Mouse (Mus musculus) neural tube, embryonic 14.5 days (tissue): ENCODE measurements around the gene Dnmt1. TPM values are rescaled to one million over a fixed set of nuclear protein-coding genes. Genes with fewer than 3 reads are reported as not detected.

ENCODE experiments used
- ATAC-seq: fragments of 200-750 bp; cut with Nextera tagmentation; 2 replicates; pipeline ENCODE4 v1.8.0; 2017; ENCODE audit warnings: low read depth, mild to moderate bottlenecking, moderate TSS enrichment, moderate library complexity
- H3K27ac ChIP-seq: fragments of 300-500 bp; sonication (generic); 2 replicates; pipeline ENCODE4 v1.5.1; 2014; ENCODE audit warnings: low read depth, mild to moderate bottlenecking, control low read depth, low read length, moderate library complexity, mixed read lengths
- H3K27me3 ChIP-seq: fragments of 300-500 bp; sonication (generic); 2 replicates; pipeline ENCODE4 v1.6.1; 2014; ENCODE audit warnings: low read length; ENCODE audit not compliant: control insufficient read depth, insufficient read depth
- H3K36me3 ChIP-seq: fragments of 300-500 bp; sonication (generic); 2 replicates; pipeline ENCODE4 v1.6.1; 2014; ENCODE audit warnings: low read length, mixed read lengths; ENCODE audit not compliant: control insufficient read depth, insufficient read depth
- H3K4me1 ChIP-seq: fragments of 300-500 bp; sonication (generic); 2 replicates; pipeline ENCODE4 v1.6.1; 2014; ENCODE audit warnings: low read length; ENCODE audit not compliant: control insufficient read depth, insufficient read depth
- H3K4me2 ChIP-seq: fragments of 300-500 bp; sonication (generic); 2 replicates; pipeline ENCODE4 v1.6.1; 2014; ENCODE audit warnings: mild to moderate bottlenecking, low read depth, low read length, control low read depth
- H3K4me3 ChIP-seq: fragments of 300-500 bp; sonication (generic); 2 replicates; pipeline ENCODE4 v1.5.1; 2014; ENCODE audit warnings: low read depth, low read length, control low read depth, mixed read lengths
- H3K9ac ChIP-seq: fragments of 300-500 bp; sonication (generic); replicated peaks from 2 replicates; pipeline ENCODE4 v1.6.1; 2014; ENCODE audit warnings: low read depth, mild to moderate bottlenecking, control low read depth, low read length, mixed read lengths
- H3K9me3 ChIP-seq: fragments of 300-500 bp; sonication (generic); 2 replicates; pipeline ENCODE4 v1.6.1; 2016; ENCODE audit warnings: low read length; ENCODE audit not compliant: control insufficient read depth
- WGBS: fragments of 180-500 bp; shearing (Covaris S2); extraction: QIAGEN DNeasy Blood & Tissue Kit; methylation state at CpG from one replicate; pipeline ENCODE4 v1.1.7; 2014; 5-methylcytosine and 5-hydroxymethylcytosine counted together
- polyA plus RNA-seq: library from polyadenylated mRNA; unstranded; fragments of >200 nt; fragmentation: Nextera tagmentation; extraction: Ambion mirVana; gene quantifications from 2 replicates; pipeline ENCODE4 v1.2.1, GENCODE M21; 2014

The Dnmt1 gene
- polyA plus RNA-seq, 1 experiment from 2014 or later: 41.1 TPM

- Histone ChIP-seq H3K27ac (no peak overlapping the region), H3K9ac (no peak overlapping the region), H3K36me3 (no peaks in the 10 kb centered on the region), H3K27me3 (peaks cover 26% of the 10 kb centered on the region), H3K4me1 (no peaks in the 10 kb centered on the region), H3K9me3 (no peaks in the 10 kb centered on the region), H3K4me2 (no peak overlapping the region), H3K4me3 (no peak overlapping the region)
- no peak for ATAC-seq
- WGBS: 80% methylated on average over 12 of the region's 12 CpGs
Measured at GRCm38 (mm10) chr9:20870211-20871173, 89.2 kb downstream of the Dnmt1 start.

- no peak overlapping the region for H3K9ac ChIP-seq
- H3K27ac ChIP-seq: no peak overlapping the region
- H3K4me3 ChIP-seq: peak overlapping the region; percentile 25; the same call in 1 of the 2 replicates
- no peaks in the 10 kb centered on the region for H3K4me1 ChIP-seq
- ATAC-seq: no peak
- H3K9me3 ChIP-seq: no peaks in the 10 kb centered on the region
- peak overlapping the region; percentile 32; the same call in 1 of the 2 replicates for H3K4me2 ChIP-seq
- WGBS: 6% methylated on average over 19 of the region's 19 CpGs
- peaks cover 26% of the 10 kb centered on the region for H3K27me3 ChIP-seq
- no peaks in the 10 kb centered on the region for H3K36me3 ChIP-seq
Measured at GRCm38 (mm10) chr9:20869246-20869645, 90.4 kb downstream of the Dnmt1 start.

- no peaks in the 10 kb centered on the region for H3K36me3 ChIP-seq
- peak within 1 kb of the TSS; percentile 34; the same call in 1 of the 2 replicates for H3K9ac ChIP-seq
- ATAC-seq: no peak; the same call in 1 of the 2 replicates
- peaks cover 26% of the 10 kb centered on the region for H3K27me3 ChIP-seq
- no peaks in the 10 kb centered on the region for H3K9me3 ChIP-seq
- peak within 1 kb of the TSS; percentile 25 for H3K4me3 ChIP-seq
- H3K27ac ChIP-seq: no peak within 1 kb of the TSS
- WGBS: 10% methylated on average over 43 of the region's 53 CpGs
- H3K4me1 ChIP-seq: no peaks in the 10 kb centered on the region
- peak within 1 kb of the TSS; percentile 32 for H3K4me2 ChIP-seq
Measured at GRCm38 (mm10) chr9:20868448-20869001, 91.2 kb downstream of the Dnmt1 start, which contains the start of gene A230050P20Rik. A230050P20Rik (plus strand) TSS chr9:20868642.

DNA sequence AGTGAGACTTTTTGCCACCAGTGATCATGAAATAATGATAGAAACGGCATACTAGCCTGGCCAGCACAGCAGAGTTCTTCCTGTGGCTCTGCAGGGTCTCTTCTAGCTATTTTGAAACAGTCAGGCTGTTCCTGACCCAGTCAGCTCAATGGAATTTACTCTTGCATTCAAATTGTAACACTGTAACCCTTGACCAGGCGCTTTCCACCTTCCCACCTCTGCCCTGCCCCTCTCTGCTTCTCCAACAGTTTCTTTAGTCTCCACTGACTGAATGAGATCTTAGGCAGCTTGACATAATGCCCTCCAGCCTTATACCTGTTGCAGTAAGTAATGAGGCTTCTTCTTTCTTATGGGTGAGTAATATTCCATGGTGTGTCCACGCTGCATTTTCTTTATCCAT lies 92.8 kb downstream of the Dnmt1 start:
- H3K9ac ChIP-seq: no peak overlapping the region
- no peak overlapping the region for H3K4me3 ChIP-seq
- H3K36me3 ChIP-seq: no peaks in the 10 kb centered on the region
- 65% methylated on average over 3 of the region's 3 CpGs for WGBS
- H3K4me2 ChIP-seq: no peak overlapping the region
- no peaks in the 10 kb centered on the region for H3K9me3 ChIP-seq
- no peak for ATAC-seq
- H3K27ac ChIP-seq: no peak overlapping the region
- no peaks in the 10 kb centered on the region for H3K4me1 ChIP-seq
- peaks cover 26% of the 10 kb centered on the region for H3K27me3 ChIP-seq

DNA sequence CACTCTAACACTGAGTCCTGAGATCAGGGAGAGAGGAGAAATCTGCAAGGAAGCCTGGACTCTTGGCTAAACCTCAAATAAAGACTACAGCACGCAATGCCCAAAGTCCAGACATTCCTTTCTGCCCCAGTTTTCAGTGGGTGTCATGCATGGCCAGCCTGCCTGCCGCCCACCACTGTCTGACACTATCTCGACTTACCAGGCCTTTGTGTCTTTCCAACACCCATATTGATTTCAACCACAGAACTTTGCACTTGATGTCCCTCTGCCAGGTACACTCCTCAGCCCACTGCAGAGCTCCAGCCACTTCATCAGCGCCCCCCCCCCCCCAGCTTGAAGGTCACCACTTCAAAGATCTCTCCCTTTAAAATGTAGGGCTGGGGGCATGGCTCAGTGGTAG lies 97.5 kb downstream of the Dnmt1 start:
- H3K27ac ChIP-seq: no peak overlapping the region
- no peaks in the 10 kb centered on the region for H3K9me3 ChIP-seq
- H3K4me1 ChIP-seq: no peaks in the 10 kb centered on the region
- no peak overlapping the region for H3K4me2 ChIP-seq
- no peaks in the 10 kb centered on the region for H3K36me3 ChIP-seq
- H3K4me3 ChIP-seq: no peak overlapping the region
- H3K27me3 ChIP-seq: no peaks in the 10 kb centered on the region
- 59% methylated on average over 4 of the region's 4 CpGs for WGBS
- no peak overlapping the region for H3K9ac ChIP-seq
- ATAC-seq: no peak

DNA sequence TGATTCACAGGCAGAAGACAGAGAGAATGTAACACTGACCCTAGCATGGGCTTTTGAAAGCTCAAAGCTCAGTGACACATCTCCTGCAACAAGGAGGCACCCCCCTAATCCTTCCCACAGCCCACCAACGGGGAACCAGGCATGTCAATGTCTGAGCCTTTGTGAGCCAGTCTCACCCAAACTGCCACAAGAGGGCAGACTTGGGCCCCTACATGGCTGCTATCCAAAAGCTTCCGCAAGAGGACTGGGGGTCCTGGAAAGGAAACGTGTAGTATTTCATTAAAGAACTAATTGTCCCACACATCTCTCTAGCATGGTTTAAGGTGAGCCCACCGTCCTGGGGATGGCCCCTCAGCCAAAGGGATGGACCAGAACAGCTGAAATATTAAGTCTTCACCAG lies 97.9 kb downstream of the Dnmt1 start:
- H3K4me3 ChIP-seq: no peak overlapping the region
- no peak overlapping the region for H3K4me2 ChIP-seq
- no peaks in the 10 kb centered on the region for H3K36me3 ChIP-seq
- H3K9ac ChIP-seq: no peak overlapping the region
- no peak for ATAC-seq
- WGBS: 9% methylated on average over 4 of the region's 4 CpGs
- no peaks in the 10 kb centered on the region for H3K27me3 ChIP-seq
- no peak overlapping the region for H3K27ac ChIP-seq
- H3K4me1 ChIP-seq: no peaks in the 10 kb centered on the region
- no peaks in the 10 kb centered on the region for H3K9me3 ChIP-seq

DNA sequence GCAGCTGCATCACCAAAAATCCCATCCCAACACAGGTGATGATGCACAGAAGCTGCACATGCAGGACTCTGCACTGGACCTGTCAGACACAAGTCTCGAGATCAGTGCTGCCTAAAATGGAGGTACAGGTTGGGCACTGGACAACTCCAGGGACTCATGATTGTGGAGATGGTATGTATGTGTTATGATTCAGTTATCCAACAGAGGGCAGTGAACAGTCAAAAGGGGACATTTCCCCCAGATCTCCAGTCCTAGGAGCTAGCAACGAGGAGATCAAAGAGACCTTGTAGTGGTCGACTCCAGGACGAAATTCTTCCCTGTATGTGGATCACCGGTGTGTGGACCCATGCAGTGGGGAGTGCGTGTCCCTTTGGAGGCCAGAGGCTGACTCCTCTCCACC lies 99.8 kb downstream of the Dnmt1 start:
- no peaks in the 10 kb centered on the region for H3K9me3 ChIP-seq
- no peaks in the 10 kb centered on the region for H3K27me3 ChIP-seq
- no peak overlapping the region for H3K4me3 ChIP-seq
- no peak overlapping the region for H3K4me2 ChIP-seq
- no peak overlapping the region for H3K27ac ChIP-seq
- 48% methylated on average over 6 of the region's 6 CpGs for whole genome bisulfite sequencing
- H3K9ac ChIP-seq: no peak overlapping the region
- no peaks in the 10 kb centered on the region for H3K36me3 ChIP-seq
- H3K4me1 ChIP-seq: no peaks in the 10 kb centered on the region
- no peak for ATAC-seq
